Mouse (Mus musculus): Measurements from ENCODE around the gene Olfr434. TPM values are rescaled to one million over a fixed set of nuclear protein-coding genes. Genes with fewer than 3 reads are reported as not detected.
"Not testable (repeated sequence)": the region's sequence is repeated elsewhere in the genome, so short reads cannot be mapped to it uniquely, and the experiment has no call there.

Gene Olfr434
- polyA plus RNA-seq, 1 experiment from 2014 or later = not detected

DNA sequence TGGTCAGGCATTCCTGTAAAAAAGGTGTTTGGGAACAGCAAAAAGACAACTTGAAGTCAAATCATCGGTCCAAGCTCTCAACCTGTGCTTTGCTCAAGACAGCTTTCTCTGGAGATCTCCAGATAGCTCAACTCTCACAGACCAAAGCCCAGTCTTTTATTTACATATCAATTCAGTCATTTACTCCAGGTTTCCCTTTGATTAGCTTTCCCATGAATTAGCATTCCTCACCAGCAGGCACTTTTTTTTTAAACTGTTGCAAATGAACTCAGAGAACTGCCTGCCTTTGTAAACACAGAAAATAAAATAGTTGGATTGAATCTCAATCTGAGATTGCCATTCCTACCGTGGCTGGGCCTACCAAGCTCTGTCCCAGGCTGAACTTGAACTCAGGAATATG, 7.5 kb upstream of the Olfr434 start:
- no peaks in the 10 kb centered on the region for H3K27me3 ChIP-seq (ENCODE audit: control insufficient read depth, insufficient read depth, low read length)
- WGBS (ENCODE audit: insufficient replicate concordance) = 49% methylated on average over 2 of the region's 2 CpGs

DNA sequence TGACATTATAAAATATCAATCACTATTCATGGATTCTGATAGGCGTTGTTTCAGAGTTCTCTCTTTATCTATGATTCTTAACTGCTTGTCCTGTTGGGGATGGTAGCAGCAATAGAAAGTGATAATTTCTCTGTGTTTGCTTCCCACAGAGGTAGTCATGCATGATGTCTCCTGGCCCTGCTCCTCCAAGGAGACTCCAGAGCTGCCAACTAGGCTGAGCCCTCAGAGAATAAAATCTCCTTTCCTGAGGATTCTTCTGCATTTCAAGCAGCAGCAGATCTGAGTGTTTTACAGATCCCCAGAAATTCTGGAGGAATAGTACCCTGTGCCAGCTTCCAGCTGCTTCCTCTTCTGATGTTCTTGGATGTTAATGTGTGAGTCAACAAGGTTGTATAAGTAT, 18.4 kb downstream of the Olfr434 start, which contains the start of gene Olfr47:
Gene Olfr47 (plus strand): TSS at position 275 of the 400 bp plus-strand sequence.
- not testable (repeated sequence) for H3K27me3 ChIP-seq (ENCODE audit: control insufficient read depth, insufficient read depth, low read length); H3K4me2 ChIP-seq; H3K4me1 ChIP-seq (ENCODE audit: control insufficient read depth, insufficient read depth, low read length); ATAC-seq (replicated peaks; ENCODE audit: insufficient number of reproducible peaks, low FRiP score, low TSS enrichment); H3K4me3 ChIP-seq (ENCODE audit: low read depth, low read length); H3K9me3 ChIP-seq (replicated peaks; ENCODE audit: control insufficient read depth, low read length); H3K36me3 ChIP-seq (ENCODE audit: control insufficient read depth, insufficient read depth, low read length); H3K9ac ChIP-seq (ENCODE audit: low read depth, low read length); H3K27ac ChIP-seq (ENCODE audit: low read depth, low read length)
- 71% methylated on average over 1 of the region's 1 CpGs for WGBS (ENCODE audit: insufficient replicate concordance)

More for the DNA sequence above, 7.5 kb upstream of the Olfr434 start:
- Histone ChIP-seq H3K36me3 (ENCODE audit: control insufficient read depth, insufficient read depth, low read length) (no peaks in the 10 kb centered on the region), H3K4me3 (ENCODE audit: low read depth, low read length) (no peak overlapping the region), H3K9me3 (replicated peaks; ENCODE audit: control insufficient read depth, low read length) (no peaks in the 10 kb centered on the region), H3K9ac (ENCODE audit: low read depth, low read length) (no peak overlapping the region), H3K4me2 (no peak overlapping the region), H3K4me1 (ENCODE audit: control insufficient read depth, insufficient read depth, low read length) (no peaks in the 10 kb centered on the region), H3K27ac (ENCODE audit: low read depth, low read length) (no peak overlapping the region)
- no peak for ATAC-seq (replicated peaks; ENCODE audit: insufficient number of reproducible peaks, low FRiP score, low TSS enrichment)

DNA sequence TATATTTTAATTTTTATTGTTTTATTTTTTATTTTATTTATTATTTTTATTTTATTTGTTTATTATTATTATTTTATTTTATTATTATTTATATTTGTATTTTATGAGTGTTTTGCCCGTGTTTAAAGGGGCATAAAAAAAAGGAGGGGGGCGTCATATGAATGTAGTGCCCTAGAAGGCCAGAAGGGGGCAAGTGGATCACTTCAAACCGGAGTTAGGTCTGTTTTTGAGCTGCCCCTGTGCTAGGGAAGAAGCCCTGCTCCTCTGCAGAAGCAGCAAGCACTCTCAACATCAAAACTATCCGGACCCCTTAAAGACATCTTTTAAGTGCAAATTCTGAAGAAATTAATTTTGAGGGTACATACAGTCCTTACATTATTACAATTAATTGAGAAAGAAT, 29.2 kb downstream of the Olfr434 start:
- Histone ChIP-seq H3K36me3 (ENCODE audit: control insufficient read depth, insufficient read depth, low read length) (no peaks in the 10 kb centered on the region), H3K27ac (ENCODE audit: low read depth, low read length) (no peak overlapping the region), H3K4me3 (ENCODE audit: low read depth, low read length) (no peak overlapping the region), H3K4me1 (ENCODE audit: control insufficient read depth, insufficient read depth, low read length) (no peaks in the 10 kb centered on the region), H3K9ac (ENCODE audit: low read depth, low read length) (no peak overlapping the region), H3K27me3 (ENCODE audit: control insufficient read depth, insufficient read depth, low read length) (no peaks in the 10 kb centered on the region), H3K9me3 (replicated peaks; ENCODE audit: control insufficient read depth, low read length) (no peaks in the 10 kb centered on the region), H3K4me2 (no peak overlapping the region)
- no peak for ATAC-seq (replicated peaks; ENCODE audit: insufficient number of reproducible peaks, low FRiP score, low TSS enrichment)
- WGBS (ENCODE audit: insufficient replicate concordance) = 9% methylated on average over 4 of the region's 4 CpGs

DNA sequence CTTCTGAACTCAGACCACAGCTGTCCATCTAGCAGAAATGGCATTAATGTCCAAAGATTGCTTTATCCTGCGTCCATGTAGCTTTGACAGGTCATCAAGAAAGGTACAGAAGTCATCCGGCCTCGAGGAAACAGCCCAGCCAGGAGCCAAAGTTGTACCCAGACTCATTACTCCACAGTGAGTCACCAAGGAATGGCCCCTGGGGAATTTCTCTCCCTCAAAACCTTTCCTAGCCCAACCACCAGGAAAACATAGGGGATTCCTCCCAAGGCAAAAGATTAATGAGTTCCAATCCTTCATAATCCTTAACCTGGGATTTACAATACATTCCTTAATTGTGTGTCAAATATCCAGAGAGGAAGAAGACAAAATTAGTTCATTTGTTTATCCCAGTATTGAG, 34.6 kb downstream of the Olfr434 start:
- H3K4me1 ChIP-seq (ENCODE audit: control insufficient read depth, insufficient read depth, low read length) = peaks cover 5% of the 10 kb centered on the region
- WGBS (ENCODE audit: insufficient replicate concordance) = 46% methylated on average over 3 of the region's 3 CpGs
- ATAC-seq (replicated peaks; ENCODE audit: insufficient number of reproducible peaks, low FRiP score, low TSS enrichment) = no peak

DNA sequence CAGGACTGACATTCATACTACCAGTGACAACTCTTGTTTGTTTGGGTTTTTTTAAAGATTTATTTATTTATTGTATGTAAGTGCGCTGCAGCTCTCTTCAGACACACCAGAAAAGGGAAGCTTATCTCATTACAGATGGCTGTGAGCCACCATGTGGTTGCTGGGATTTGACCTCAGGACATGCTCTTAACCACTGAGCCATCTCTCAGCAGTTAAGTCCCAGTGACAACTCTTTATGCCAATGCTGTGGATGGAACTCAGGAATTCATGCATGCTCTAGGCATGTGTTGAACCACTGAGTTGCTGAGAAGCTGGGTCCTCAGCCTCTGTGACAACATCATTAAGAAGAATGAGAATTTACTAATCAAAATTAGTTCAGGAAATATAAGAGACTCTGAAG, 40.2 kb downstream of the Olfr434 start:
- H3K4me3 ChIP-seq (ENCODE audit: low read depth, low read length) = no peak overlapping the region
- no peak overlapping the region for H3K27ac ChIP-seq (ENCODE audit: low read depth, low read length)
- no peaks in the 10 kb centered on the region for H3K9me3 ChIP-seq (replicated peaks; ENCODE audit: control insufficient read depth, low read length)
- H3K9ac ChIP-seq (ENCODE audit: low read depth, low read length) = no peak overlapping the region
- no peaks in the 10 kb centered on the region for H3K27me3 ChIP-seq (ENCODE audit: control insufficient read depth, insufficient read depth, low read length)
- H3K4me2 ChIP-seq = no peak overlapping the region
- 67% methylated on average over 1 of the region's 1 CpGs for WGBS (ENCODE audit: insufficient replicate concordance)
- no peaks in the 10 kb centered on the region for H3K36me3 ChIP-seq (ENCODE audit: control insufficient read depth, insufficient read depth, low read length)
- H3K4me1 ChIP-seq (ENCODE audit: control insufficient read depth, insufficient read depth, low read length) = peaks cover 5% of the 10 kb centered on the region
- no peak for ATAC-seq (replicated peaks; ENCODE audit: insufficient number of reproducible peaks, low FRiP score, low TSS enrichment)

More for the DNA sequence above, 34.6 kb downstream of the Olfr434 start:
- H3K4me2 ChIP-seq = no peak overlapping the region
- no peaks in the 10 kb centered on the region for H3K27me3 ChIP-seq (ENCODE audit: control insufficient read depth, insufficient read depth, low read length)
- no peaks in the 10 kb centered on the region for H3K36me3 ChIP-seq (ENCODE audit: control insufficient read depth, insufficient read depth, low read length)
- H3K27ac ChIP-seq (ENCODE audit: low read depth, low read length) = no peak overlapping the region
- H3K9me3 ChIP-seq (replicated peaks; ENCODE audit: control insufficient read depth, low read length) = no peaks in the 10 kb centered on the region
- H3K4me3 ChIP-seq (ENCODE audit: low read depth, low read length) = no peak overlapping the region
- no peak overlapping the region for H3K9ac ChIP-seq (ENCODE audit: low read depth, low read length)

DNA sequence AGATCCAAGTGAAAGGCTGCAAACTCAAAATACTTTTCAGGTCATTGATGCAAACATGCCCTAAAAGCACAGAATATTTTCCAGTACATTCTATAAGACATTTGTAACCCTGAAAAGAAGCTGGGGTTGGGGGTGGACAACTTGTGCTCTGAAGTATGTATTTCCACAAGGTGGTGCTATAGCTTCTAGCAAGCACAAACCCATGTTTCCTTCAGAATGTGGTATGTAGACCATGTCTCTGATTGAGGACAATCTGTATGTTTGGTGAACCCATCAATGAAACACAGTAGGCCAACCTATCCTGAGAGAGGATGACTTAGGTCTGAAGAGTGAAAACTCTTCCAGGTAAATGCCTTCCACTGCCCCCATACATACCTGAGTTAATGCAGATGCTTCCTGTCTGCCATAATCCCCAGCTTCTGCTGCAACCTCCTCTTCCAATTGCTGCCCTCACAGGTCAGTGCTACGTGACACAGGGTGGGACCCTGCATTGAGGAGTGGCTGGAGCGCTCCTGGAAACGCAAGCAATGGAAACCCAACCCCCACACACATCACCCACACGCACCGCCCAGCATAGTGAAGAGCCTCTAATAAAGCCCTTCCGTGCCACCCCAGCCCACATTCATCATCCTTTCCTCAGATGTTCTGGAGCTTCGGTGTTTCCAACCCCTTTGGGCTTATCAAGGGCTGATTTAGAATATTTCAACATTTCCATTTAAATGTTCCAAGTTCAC, 41.5 kb downstream of the Olfr434 start:
- no peak overlapping the region for H3K27ac ChIP-seq (ENCODE audit: low read depth, low read length)
- peaks cover 5% of the 10 kb centered on the region for H3K4me1 ChIP-seq (ENCODE audit: control insufficient read depth, insufficient read depth, low read length)
- no peak overlapping the region for H3K9ac ChIP-seq (ENCODE audit: low read depth, low read length)
- ATAC-seq (replicated peaks; ENCODE audit: insufficient number of reproducible peaks, low FRiP score, low TSS enrichment) = no peak
- no peaks in the 10 kb centered on the region for H3K36me3 ChIP-seq (ENCODE audit: control insufficient read depth, insufficient read depth, low read length)
- 62% methylated on average over 7 of the region's 7 CpGs for WGBS (ENCODE audit: insufficient replicate concordance)
- no peak overlapping the region for H3K4me2 ChIP-seq
- no peak overlapping the region for H3K4me3 ChIP-seq (ENCODE audit: low read depth, low read length)
- no peaks in the 10 kb centered on the region for H3K9me3 ChIP-seq (replicated peaks; ENCODE audit: control insufficient read depth, low read length)
- H3K27me3 ChIP-seq (ENCODE audit: control insufficient read depth, insufficient read depth, low read length) = no peaks in the 10 kb centered on the region

DNA sequence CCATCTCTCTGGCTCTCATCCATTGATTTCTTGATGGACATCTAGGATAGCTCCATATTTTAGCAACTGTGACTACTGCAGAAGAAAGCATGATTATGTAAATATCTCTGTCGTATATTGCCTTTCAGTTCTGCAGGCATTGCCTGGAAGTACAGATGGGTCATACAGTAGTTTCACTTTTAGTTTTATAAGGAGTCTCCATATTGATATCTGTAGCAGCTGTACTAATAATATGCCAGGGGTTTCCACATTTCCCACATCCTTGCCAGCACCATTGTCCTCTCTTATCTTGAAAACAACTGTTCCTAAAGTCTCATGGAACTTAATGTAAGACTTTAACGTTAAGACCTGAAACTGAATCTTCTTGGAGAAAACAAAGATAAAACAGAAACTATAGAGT, 47.9 kb downstream of the Olfr434 start:
- ATAC-seq (replicated peaks; ENCODE audit: insufficient number of reproducible peaks, low FRiP score, low TSS enrichment) = no peak
- Histone ChIP-seq H3K4me2 (no peak overlapping the region), H3K9ac (ENCODE audit: low read depth, low read length) (no peak overlapping the region), H3K27ac (ENCODE audit: low read depth, low read length) (no peak overlapping the region), H3K4me3 (ENCODE audit: low read depth, low read length) (no peak overlapping the region), H3K9me3 (replicated peaks; ENCODE audit: control insufficient read depth, low read length) (no peaks in the 10 kb centered on the region), H3K27me3 (ENCODE audit: control insufficient read depth, insufficient read depth, low read length) (no peaks in the 10 kb centered on the region), H3K36me3 (ENCODE audit: control insufficient read depth, insufficient read depth, low read length) (no peaks in the 10 kb centered on the region), H3K4me1 (ENCODE audit: control insufficient read depth, insufficient read depth, low read length) (no peaks in the 10 kb centered on the region)
- WGBS (ENCODE audit: insufficient replicate concordance) = 58% methylated on average over 2 of the region's 2 CpGs

DNA sequence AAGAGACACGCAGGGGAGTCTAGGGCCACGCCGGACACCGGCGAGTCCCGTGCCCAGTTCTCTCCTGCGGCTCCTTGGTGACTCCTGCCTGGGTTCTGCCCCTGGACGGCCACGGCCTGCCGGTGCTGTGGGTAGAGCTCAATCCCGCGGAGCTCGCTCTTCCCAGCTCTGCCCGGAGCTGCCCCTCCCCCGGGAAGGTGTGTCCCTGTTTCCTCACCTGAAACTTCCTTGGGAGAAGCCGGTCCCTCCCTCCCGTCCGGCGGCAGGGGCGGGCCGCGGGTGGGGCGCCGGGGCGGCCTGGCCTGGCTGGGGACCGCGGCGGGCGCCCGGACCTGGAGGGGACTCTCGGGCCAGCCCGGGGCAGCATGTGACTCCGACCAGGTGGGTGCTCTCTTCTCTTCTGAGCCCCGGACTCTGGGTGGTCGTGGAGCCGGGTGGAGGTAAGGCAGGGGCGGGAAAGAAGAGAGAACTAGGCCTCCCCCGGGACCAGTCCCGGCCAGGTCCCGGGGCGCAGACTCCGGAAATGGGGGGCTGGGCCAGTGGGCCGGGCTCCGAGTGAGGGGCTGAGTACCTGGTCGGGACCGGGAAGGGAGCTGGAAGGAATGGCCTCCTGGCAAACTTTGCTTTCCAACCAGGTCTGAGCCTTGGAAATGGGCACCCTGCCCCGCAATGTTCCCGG, 52.7 kb downstream of the Olfr434 start, which contains the start of gene Arhgef5:
Gene Arhgef5 (plus strand): TSS at position 220 of the 679 bp plus-strand sequence.
- peak within 1 kb of the TSS; percentile 85 for H3K9ac ChIP-seq (ENCODE audit: low read depth, low read length)
- WGBS (ENCODE audit: insufficient replicate concordance) = under 1% methylated on average over 48 of the region's 48 CpGs

More for the DNA sequence above, 52.7 kb downstream of the Olfr434 start, which contains the start of gene Arhgef5:
- Histone ChIP-seq H3K4me1 (ENCODE audit: control insufficient read depth, insufficient read depth, low read length) (no peaks in the 10 kb centered on the region), H3K27ac (ENCODE audit: low read depth, low read length) (peak within 1 kb of the TSS; percentile 72), H3K4me3 (ENCODE audit: low read depth, low read length) (peak within 1 kb of the TSS; percentile 77), H3K27me3 (ENCODE audit: control insufficient read depth, insufficient read depth, low read length) (no peaks in the 10 kb centered on the region), H3K4me2 (peak within 1 kb of the TSS; percentile 94), H3K36me3 (ENCODE audit: control insufficient read depth, insufficient read depth, low read length) (no peaks in the 10 kb centered on the region), H3K9me3 (replicated peaks; ENCODE audit: control insufficient read depth, low read length) (no peaks in the 10 kb centered on the region)
- ATAC-seq (replicated peaks; ENCODE audit: insufficient number of reproducible peaks, low FRiP score, low TSS enrichment) = peak; percentile 69
